Mouse (Mus musculus): ENCODE results near the gene Ryk. TPM values are rescaled to one million over a fixed set of nuclear protein-coding genes. Genes with fewer than 3 reads are reported as not detected.

The Ryk gene
- polyA plus RNA-seq (2012) = 0.48 and 0.84 TPM in 2 replicates

DNA sequence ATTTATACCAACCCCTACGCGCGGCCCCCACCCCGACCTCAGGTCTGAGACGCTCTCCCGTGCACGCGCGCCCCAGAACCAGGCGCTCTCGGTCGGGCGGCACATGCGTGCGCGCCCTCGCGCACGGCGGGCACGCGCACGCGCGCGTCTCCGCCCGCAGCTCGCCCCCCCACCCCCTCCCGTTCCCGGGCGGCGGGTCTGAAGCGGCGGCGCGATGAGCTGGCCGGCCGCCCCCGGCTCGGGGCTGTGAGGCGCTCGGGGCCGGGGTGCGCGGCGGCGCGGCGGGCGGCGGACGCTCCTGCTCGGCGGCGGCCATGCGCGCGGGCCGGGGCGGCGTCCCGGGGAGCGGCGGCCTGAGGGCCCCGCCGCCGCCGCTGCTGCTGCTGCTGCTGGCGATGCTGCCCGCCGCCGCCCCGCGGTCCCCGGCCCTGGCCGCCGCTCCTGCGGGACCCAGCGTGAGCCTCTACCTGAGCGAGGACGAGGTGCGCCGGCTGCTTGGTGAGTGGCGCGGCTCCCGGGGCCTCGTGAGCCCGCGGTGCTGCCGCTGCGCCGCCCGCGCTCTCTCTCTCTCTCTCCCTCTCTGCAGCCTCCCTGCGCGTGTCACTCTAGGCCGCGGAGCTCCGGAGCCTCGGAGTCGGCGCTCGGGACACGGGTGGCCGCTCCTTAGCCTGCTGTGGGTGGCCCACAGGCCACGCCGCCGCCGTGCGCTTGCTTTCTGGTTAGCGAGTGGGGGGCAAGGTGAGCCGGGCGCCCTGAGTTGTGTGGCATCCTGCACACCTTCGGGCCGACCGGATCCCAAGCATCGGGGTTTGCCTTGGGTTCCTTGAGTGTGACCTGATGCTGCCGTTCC is at the start of gene Ryk:
Ryk (plus strand) TSS at position 176 of the 850 bp plus-strand sequence.
- H3K9me3 ChIP-seq (ENCODE audit: control insufficient read depth, low read length) = no peaks in the 10 kb centered on the region
- no peaks in the 10 kb centered on the region for H3K27me3 ChIP-seq (ENCODE audit: control insufficient read depth)
- peak within 1 kb of the TSS; percentile 90 for H3K4me3 ChIP-seq (replicated peaks)
- TF ChIP-seq TAL1 (IDR thresholded peaks at IDR 0.05; ENCODE audit: low read length) (no peak), GATA1 (IDR thresholded peaks at IDR 0.05; ENCODE audit: low read length) (no peak)
- H3K4me1 ChIP-seq (ENCODE audit: control insufficient read depth) = peaks cover 36% of the 10 kb centered on the region
- no peaks in the 10 kb centered on the region for H3K36me3 ChIP-seq (ENCODE audit: control insufficient read depth)

DNA sequence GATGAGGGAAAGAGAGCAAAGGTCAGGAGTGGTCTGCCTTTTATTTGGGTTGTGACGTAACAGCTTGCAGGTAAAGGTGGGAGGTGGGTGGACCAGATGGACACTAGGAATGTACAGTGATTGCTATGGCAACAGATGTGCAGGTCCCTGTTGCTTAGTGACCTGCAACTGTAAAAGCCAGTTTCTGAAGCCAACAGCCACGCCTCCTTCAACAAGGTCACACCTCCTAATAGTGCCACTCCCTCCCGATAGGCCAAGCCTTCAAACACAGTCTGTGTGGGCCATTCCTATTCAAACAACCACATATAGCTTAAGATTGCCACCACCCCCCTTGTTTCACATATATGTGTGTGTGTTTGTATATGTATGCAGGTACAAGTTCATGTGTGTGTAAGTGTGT is 45.2 kb upstream of the Ryk start:
- Histone ChIP-seq H3K27me3 (ENCODE audit: control insufficient read depth) (peaks cover 25% of the 10 kb centered on the region), H3K9me3 (ENCODE audit: control insufficient read depth, low read length) (no peaks in the 10 kb centered on the region), H3K4me3 (replicated peaks) (no peak overlapping the region), H3K36me3 (ENCODE audit: control insufficient read depth) (no peaks in the 10 kb centered on the region), H3K4me1 (ENCODE audit: control insufficient read depth) (no peaks in the 10 kb centered on the region)
- TF ChIP-seq TAL1 (IDR thresholded peaks at IDR 0.05; ENCODE audit: low read length) (no peak), GATA1 (IDR thresholded peaks at IDR 0.05; ENCODE audit: low read length) (no peak)

DNA sequence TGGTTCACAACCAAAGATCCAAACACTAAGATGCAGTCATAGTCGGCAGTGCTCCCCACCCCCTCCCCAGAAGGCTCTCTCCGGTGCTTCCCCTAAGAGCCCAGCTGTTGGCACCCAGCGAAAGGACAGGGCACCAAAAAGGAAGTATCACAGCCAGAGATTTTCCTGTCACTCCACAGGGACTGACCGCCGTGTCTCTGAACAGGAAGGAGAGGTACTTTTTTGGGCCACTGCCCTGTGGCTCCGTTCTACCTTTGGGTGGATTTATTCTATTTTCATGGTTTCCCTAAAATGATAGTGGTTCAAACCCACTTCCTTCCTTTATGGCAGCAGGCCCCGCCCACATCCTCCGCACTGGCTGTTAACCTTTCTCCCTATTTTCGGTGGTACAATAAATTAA is 42.9 kb upstream of the Ryk start:
- TF ChIP-seq GATA1 (IDR thresholded peaks at IDR 0.05; ENCODE audit: low read length) (no peak), TAL1 (IDR thresholded peaks at IDR 0.05; ENCODE audit: low read length) (no peak)
- no peaks in the 10 kb centered on the region for H3K4me1 ChIP-seq (ENCODE audit: control insufficient read depth)
- H3K9me3 ChIP-seq (ENCODE audit: control insufficient read depth, low read length) = no peaks in the 10 kb centered on the region
- H3K36me3 ChIP-seq (ENCODE audit: control insufficient read depth) = no peaks in the 10 kb centered on the region
- peaks cover 29% of the 10 kb centered on the region for H3K27me3 ChIP-seq (ENCODE audit: control insufficient read depth)
- no peak overlapping the region for H3K4me3 ChIP-seq (replicated peaks)

DNA sequence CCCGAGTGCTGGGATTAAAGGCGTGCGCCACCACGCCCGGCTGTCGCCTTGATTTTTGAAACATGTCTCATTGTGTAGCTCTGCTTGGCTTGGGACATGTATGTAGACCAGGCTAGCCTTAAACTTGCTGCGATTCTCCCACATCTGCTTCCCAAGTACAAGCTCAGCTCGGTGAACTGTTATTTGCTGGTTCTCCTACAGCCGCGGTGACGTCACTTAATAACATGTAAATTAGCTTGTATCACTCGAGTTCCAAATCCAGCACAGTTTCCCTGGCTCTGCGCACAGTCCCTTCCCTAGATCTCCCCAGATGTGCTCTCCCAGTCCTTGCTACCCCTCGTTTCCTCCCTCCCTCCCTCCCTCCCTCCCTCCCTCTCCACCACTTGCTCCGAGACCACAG is 41.9 kb upstream of the Ryk start:
- TF ChIP-seq TAL1 (IDR thresholded peaks at IDR 0.05; ENCODE audit: low read length) (no peak), GATA1 (IDR thresholded peaks at IDR 0.05; ENCODE audit: low read length) (no peak)
- peaks cover 29% of the 10 kb centered on the region for H3K27me3 ChIP-seq (ENCODE audit: control insufficient read depth)
- H3K4me3 ChIP-seq (replicated peaks) = no peak overlapping the region
- H3K4me1 ChIP-seq (ENCODE audit: control insufficient read depth) = no peaks in the 10 kb centered on the region
- no peaks in the 10 kb centered on the region for H3K36me3 ChIP-seq (ENCODE audit: control insufficient read depth)
- H3K9me3 ChIP-seq (ENCODE audit: control insufficient read depth, low read length) = no peaks in the 10 kb centered on the region

DNA sequence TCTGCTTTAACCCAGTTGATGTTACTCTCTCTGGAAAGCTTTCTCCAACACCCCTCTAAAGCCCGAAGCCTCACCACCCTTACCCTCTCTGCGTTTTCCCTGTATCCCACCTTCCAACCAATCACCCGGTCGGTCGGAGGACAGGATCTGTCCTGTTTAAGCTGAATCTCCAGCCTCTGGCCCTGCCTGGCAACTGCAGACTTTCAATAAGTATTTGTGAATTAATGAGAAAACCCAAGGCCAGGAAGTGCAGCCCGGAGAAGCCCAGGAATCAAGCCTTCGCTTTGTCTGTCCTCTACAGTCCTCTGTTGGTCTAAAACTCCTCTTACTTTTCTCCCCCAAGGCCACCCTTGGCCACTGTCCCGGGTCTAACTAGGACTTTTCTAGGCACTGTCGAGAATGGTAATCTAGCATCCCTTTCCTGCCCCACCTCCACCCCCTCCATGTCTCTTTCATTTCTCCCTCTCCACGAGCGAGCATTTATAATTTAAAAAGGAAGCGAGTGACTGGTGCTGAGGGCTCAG is 41.4 kb upstream of the Ryk start:
- TF ChIP-seq TAL1 (IDR thresholded peaks at IDR 0.05; ENCODE audit: low read length) = no peak
- no peak for TF ChIP-seq GATA1 (IDR thresholded peaks at IDR 0.05; ENCODE audit: low read length)
- H3K27me3 ChIP-seq (ENCODE audit: control insufficient read depth) = peaks cover 29% of the 10 kb centered on the region
- H3K36me3 ChIP-seq (ENCODE audit: control insufficient read depth) = no peaks in the 10 kb centered on the region
- H3K4me1 ChIP-seq (ENCODE audit: control insufficient read depth) = no peaks in the 10 kb centered on the region
- H3K4me3 ChIP-seq (replicated peaks) = no peak overlapping the region
- H3K9me3 ChIP-seq (ENCODE audit: control insufficient read depth, low read length) = no peaks in the 10 kb centered on the region

DNA sequence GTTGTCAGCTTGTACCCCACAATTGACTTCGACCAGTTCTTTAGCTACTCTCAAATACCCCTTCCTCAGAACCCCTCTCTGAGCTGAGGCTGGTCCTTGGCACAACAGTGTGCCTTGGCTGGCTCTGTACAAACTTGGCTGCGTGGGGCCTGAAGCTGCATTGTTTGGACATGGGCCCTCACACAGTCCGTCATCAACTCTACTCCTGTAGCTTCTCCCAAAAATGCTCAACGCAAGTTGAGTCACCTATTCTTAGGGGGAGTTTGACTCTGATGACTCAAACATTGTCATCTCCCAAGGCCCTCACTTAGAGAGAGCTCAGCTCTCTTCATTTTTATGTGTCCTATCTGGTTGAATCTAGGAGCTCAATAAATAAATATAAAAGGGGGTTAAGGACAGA is 36.3 kb upstream of the Ryk start:
- H3K9me3 ChIP-seq (ENCODE audit: control insufficient read depth, low read length) = no peaks in the 10 kb centered on the region
- no peak overlapping the region for H3K4me3 ChIP-seq (replicated peaks)
- no peaks in the 10 kb centered on the region for H3K4me1 ChIP-seq (ENCODE audit: control insufficient read depth)
- H3K27me3 ChIP-seq (ENCODE audit: control insufficient read depth) = peaks cover 14% of the 10 kb centered on the region
- no peak for TF ChIP-seq TAL1 (IDR thresholded peaks at IDR 0.05; ENCODE audit: low read length)
- TF ChIP-seq GATA1 (IDR thresholded peaks at IDR 0.05; ENCODE audit: low read length) = no peak
- no peaks in the 10 kb centered on the region for H3K36me3 ChIP-seq (ENCODE audit: control insufficient read depth)

DNA sequence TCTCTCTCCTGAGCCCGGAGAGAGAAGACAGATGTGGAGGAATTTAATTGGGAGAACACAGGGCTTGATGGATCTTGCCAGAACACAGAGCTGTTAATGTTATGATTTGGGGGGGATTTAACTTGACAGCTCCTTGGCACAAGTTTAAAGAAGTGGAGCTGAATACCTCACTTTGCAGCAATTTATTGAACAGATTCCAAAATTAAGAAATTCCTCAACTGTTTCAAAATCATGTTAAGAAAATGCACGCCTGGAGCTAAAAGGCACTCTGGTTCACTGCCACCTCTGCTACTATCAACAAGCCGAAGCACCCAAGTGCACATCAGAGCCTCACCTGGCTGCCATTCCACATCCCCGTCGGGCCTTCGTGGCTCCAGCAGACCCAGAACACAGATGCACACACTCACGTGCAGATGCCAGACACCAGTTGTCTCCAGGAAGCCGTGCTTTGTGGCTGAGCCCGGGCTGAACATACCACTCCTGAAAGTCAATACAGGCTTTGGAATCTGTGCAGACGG is 28.6 kb upstream of the Ryk start:
- Histone ChIP-seq H3K4me1 (ENCODE audit: control insufficient read depth) (peaks cover 3% of the 10 kb centered on the region; the same call in 1 of the 2 replicates), H3K9me3 (ENCODE audit: control insufficient read depth, low read length) (no peaks in the 10 kb centered on the region), H3K4me3 (replicated peaks) (no peak overlapping the region), H3K36me3 (ENCODE audit: control insufficient read depth) (no peaks in the 10 kb centered on the region), H3K27me3 (ENCODE audit: control insufficient read depth) (no peaks in the 10 kb centered on the region)
- TF ChIP-seq GATA1 (IDR thresholded peaks at IDR 0.05; ENCODE audit: low read length) (no peak), TAL1 (IDR thresholded peaks at IDR 0.05; ENCODE audit: low read length) (no peak)

DNA sequence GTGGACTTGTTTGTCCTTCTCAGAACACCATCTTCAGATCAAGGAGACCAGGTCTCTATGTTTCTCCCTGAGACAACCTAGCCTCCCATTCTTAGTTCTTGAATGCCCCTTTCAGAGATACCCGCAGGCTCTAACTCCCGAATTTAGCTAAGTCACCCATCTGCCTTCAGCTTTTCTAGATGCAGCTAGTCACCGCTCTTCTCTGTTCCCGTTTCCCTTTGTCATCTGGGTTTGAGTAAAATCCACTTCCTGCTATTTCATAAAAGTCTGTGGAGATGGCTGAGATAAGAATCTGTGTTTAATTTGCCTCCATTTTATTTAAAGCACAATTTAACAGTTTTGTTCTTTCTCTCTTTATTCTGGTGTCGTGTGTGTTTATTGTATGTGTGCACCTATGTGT is 23.5 kb upstream of the Ryk start:
- Histone ChIP-seq H3K4me3 (replicated peaks) (no peak overlapping the region), H3K4me1 (ENCODE audit: control insufficient read depth) (peaks cover 3% of the 10 kb centered on the region; the same call in 1 of the 2 replicates), H3K36me3 (ENCODE audit: control insufficient read depth) (no peaks in the 10 kb centered on the region), H3K9me3 (ENCODE audit: control insufficient read depth, low read length) (no peaks in the 10 kb centered on the region), H3K27me3 (ENCODE audit: control insufficient read depth) (peaks cover 2% of the 10 kb centered on the region; the same call in 1 of the 2 replicates)
- no peak for TF ChIP-seq GATA1 (IDR thresholded peaks at IDR 0.05; ENCODE audit: low read length)
- TF ChIP-seq TAL1 (IDR thresholded peaks at IDR 0.05; ENCODE audit: low read length) = no peak

DNA sequence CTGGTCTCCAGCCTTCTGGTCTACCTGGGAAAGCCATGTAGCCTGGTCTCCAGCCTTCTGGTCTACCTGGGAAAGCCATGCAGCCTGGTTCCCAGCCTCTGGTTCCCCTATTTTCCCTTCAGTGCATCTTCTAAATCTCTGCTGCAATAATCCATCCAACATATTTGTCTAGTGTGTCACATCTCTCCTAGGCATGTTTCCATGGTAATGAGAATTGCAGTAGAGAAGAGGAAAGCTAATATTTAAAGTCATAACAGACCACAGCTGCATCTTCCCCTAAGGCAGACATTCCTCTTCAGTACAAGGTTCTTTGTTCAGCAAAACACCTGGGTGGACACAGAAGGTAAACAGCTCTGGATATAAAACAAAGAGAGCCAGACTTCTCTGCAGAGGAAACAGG is 16.5 kb upstream of the Ryk start:
- H3K4me3 ChIP-seq (replicated peaks) = no peak overlapping the region
- no peaks in the 10 kb centered on the region for H3K4me1 ChIP-seq (ENCODE audit: control insufficient read depth)
- H3K9me3 ChIP-seq (ENCODE audit: control insufficient read depth, low read length) = no peaks in the 10 kb centered on the region
- TF ChIP-seq GATA1 (IDR thresholded peaks at IDR 0.05; ENCODE audit: low read length) (no peak), TAL1 (IDR thresholded peaks at IDR 0.05; ENCODE audit: low read length) (no peak)
- H3K36me3 ChIP-seq (ENCODE audit: control insufficient read depth) = no peaks in the 10 kb centered on the region
- peaks cover 2% of the 10 kb centered on the region; the same call in 1 of the 2 replicates for H3K27me3 ChIP-seq (ENCODE audit: control insufficient read depth)

All from erythroblast, embryonic 14.5 days (primary cell).